Mouse (Mus musculus) urinary bladder, postnatal 25 days (tissue): ENCODE results near the gene Hivep2.
A peak's percentile ranks its signal among the peaks of the same experiment; 100 is the strongest.

ENCODE experiments used
- DNase-seq: peaks from one replicate; pipeline ENCODE4 v3.0.0; 2022; ENCODE audit warnings: low spot score

Gene Hivep2

GRCm38 (mm10) chr10:13965974-13966829, at the start of gene Hivep2:
TSS of gene Hivep2 (plus strand) at chr10:13966075.
- peak; percentile 54 for DNase-seq

GRCm38 (mm10) chr10:13916645-13917342, 49.1 kb upstream of the Hivep2 start:
- DNase-seq, result no peak

- no peak for DNase-seq
These were observed 44.1 kb upstream of the Hivep2 start for GRCm38 (mm10) chr10:13921641-13922385.

GRCm38 (mm10) chr10:13929306-13929705, 36.6 kb upstream of the Hivep2 start:
- DNase-seq, result no peak

GRCm38 (mm10) chr10:13932147-13932546, 33.7 kb upstream of the Hivep2 start:
- DNase-seq, result no peak

GRCm38 (mm10) chr10:13933320-13933719, 32.6 kb upstream of the Hivep2 start:
- DNase-seq, result no peak

GRCm38 (mm10) chr10:13935646-13936045, 30.2 kb upstream of the Hivep2 start:
- no peak for DNase-seq

- DNase-seq, result no peak
These were observed 24.5 kb upstream of the Hivep2 start for GRCm38 (mm10) chr10:13941406-13941805.

- no peak for DNase-seq
These were observed 22.2 kb upstream of the Hivep2 start for GRCm38 (mm10) chr10:13943706-13944105.

- no peak for DNase-seq
These were observed 19.4 kb upstream of the Hivep2 start for GRCm38 (mm10) chr10:13946498-13946897.

GRCm38 (mm10) chr10:13962965-13963364, 2.9 kb upstream of the Hivep2 start:
- DNase-seq, result no peak

- DNase-seq, result no peak
These were observed 1.9 kb upstream of the Hivep2 start for GRCm38 (mm10) chr10:13963908-13964500.

- DNase-seq, result peak; percentile 78
These were observed 1.2 kb upstream of the Hivep2 start for GRCm38 (mm10) chr10:13964501-13965281.

GRCm38 (mm10) chr10:13965316-13965973, 430 bp upstream of the Hivep2 start:
- peak; percentile 83 for DNase-seq

GRCm38 (mm10) chr10:13966830-13967450, 1.1 kb downstream of the Hivep2 start:
- DNase-seq, result peak; percentile 61

GRCm38 (mm10) chr10:13967451-13968233, 1.8 kb downstream of the Hivep2 start:
- peak; percentile 64 for DNase-seq

- no peak for DNase-seq
These were observed 2.3 kb downstream of the Hivep2 start for GRCm38 (mm10) chr10:13968234-13968555.

- no peak for DNase-seq
These were observed 3.1 kb downstream of the Hivep2 start for GRCm38 (mm10) chr10:13968989-13969388.

GRCm38 (mm10) chr10:13970321-13970720, 4.4 kb downstream of the Hivep2 start:
- DNase-seq, result no peak

- no peak for DNase-seq
These were observed 5.4 kb downstream of the Hivep2 start for GRCm38 (mm10) chr10:13971268-13971667.
